Mouse (Mus musculus): Measurements from ENCODE around the gene Drc3. TPM values are rescaled to one million over a fixed set of nuclear protein-coding genes. Genes with fewer than 3 reads are reported as not detected.

Drc3 gene
- total RNA-seq (2015; ENCODE audit: low replicate concordance) (not detected in 2 replicates), total RNA-seq (2017; ENCODE audit: low replicate concordance) (not detected in 2 replicates)

- ATAC-seq (replicated peaks; ENCODE audit: low FRiP score, poor library complexity, severe bottlenecking): peak; percentile 95
Measured at GRCm38 (mm10) chr11:60352559-60353411, at the start of gene Drc3, which contains the start of gene Tom1l2. TSS of gene Drc3 (plus strand) at chr11:60353329. TSS of gene Tom1l2 (minus strand) at chr11:60352905.

- ATAC-seq (replicated peaks; ENCODE audit: low FRiP score, poor library complexity, severe bottlenecking): no peak
Measured at GRCm38 (mm10) chr11:60303497-60303896, 49.6 kb upstream of the Drc3 start.

- no peak for ATAC-seq (replicated peaks; ENCODE audit: low FRiP score, poor library complexity, severe bottlenecking)
Measured at GRCm38 (mm10) chr11:60305611-60306010, 47.5 kb upstream of the Drc3 start.

- peak; percentile 56; the same call in 1 of the 2 replicates for ATAC-seq (replicated peaks; ENCODE audit: low FRiP score, poor library complexity, severe bottlenecking)
Measured at GRCm38 (mm10) chr11:60306834-60307233, 46.3 kb upstream of the Drc3 start.

GRCm38 (mm10) chr11:60307375-60307825, 45.7 kb upstream of the Drc3 start:
- 0 out of 2 replicates have a peak, but pooled peaks have one; percentile 31 for ATAC-seq (replicated peaks; ENCODE audit: low FRiP score, poor library complexity, severe bottlenecking)

GRCm38 (mm10) chr11:60308061-60308460, 45.1 kb upstream of the Drc3 start:
- no peak for ATAC-seq (replicated peaks; ENCODE audit: low FRiP score, poor library complexity, severe bottlenecking)

GRCm38 (mm10) chr11:60308506-60309116, 44.5 kb upstream of the Drc3 start:
- no peak for ATAC-seq (replicated peaks; ENCODE audit: low FRiP score, poor library complexity, severe bottlenecking)

- ATAC-seq (replicated peaks; ENCODE audit: low FRiP score, poor library complexity, severe bottlenecking): no peak
Measured at GRCm38 (mm10) chr11:60309875-60310274, 43.3 kb upstream of the Drc3 start.

GRCm38 (mm10) chr11:60311025-60311854, 41.9 kb upstream of the Drc3 start:
- no peak for ATAC-seq (replicated peaks; ENCODE audit: low FRiP score, poor library complexity, severe bottlenecking)

GRCm38 (mm10) chr11:60316250-60316649, 36.9 kb upstream of the Drc3 start:
- no peak for ATAC-seq (replicated peaks; ENCODE audit: low FRiP score, poor library complexity, severe bottlenecking)

GRCm38 (mm10) chr11:60316883-60317282, 36.2 kb upstream of the Drc3 start:
- ATAC-seq (replicated peaks; ENCODE audit: low FRiP score, poor library complexity, severe bottlenecking): no peak

GRCm38 (mm10) chr11:60317376-60318102, 35.6 kb upstream of the Drc3 start:
- no peak for ATAC-seq (replicated peaks; ENCODE audit: low FRiP score, poor library complexity, severe bottlenecking)

GRCm38 (mm10) chr11:60318716-60319115, 34.4 kb upstream of the Drc3 start:
- no peak for ATAC-seq (replicated peaks; ENCODE audit: low FRiP score, poor library complexity, severe bottlenecking)

- no peak for ATAC-seq (replicated peaks; ENCODE audit: low FRiP score, poor library complexity, severe bottlenecking)
Measured at GRCm38 (mm10) chr11:60319257-60320066, 33.7 kb upstream of the Drc3 start.

- ATAC-seq (replicated peaks; ENCODE audit: low FRiP score, poor library complexity, severe bottlenecking): no peak
Measured at GRCm38 (mm10) chr11:60320426-60321037, 32.6 kb upstream of the Drc3 start.

- no peak for ATAC-seq (replicated peaks; ENCODE audit: low FRiP score, poor library complexity, severe bottlenecking)
Measured at GRCm38 (mm10) chr11:60321438-60321837, 31.7 kb upstream of the Drc3 start.

GRCm38 (mm10) chr11:60323731-60324130, 29.4 kb upstream of the Drc3 start:
- ATAC-seq (replicated peaks; ENCODE audit: low FRiP score, poor library complexity, severe bottlenecking): no peak

- ATAC-seq (replicated peaks; ENCODE audit: low FRiP score, poor library complexity, severe bottlenecking): no peak
Measured at GRCm38 (mm10) chr11:60330551-60330950, 22.6 kb upstream of the Drc3 start.

All from erythroid progenitor cell, adult 5-6 weeks (primary cell).